Mouse (Mus musculus) layer of hippocampus, postnatal 25 days (tissue): ENCODE measurements at regions not wholly inside any gene's neighbourhood (a gene's known extent, or its start where the extent isn't known, plus 50 kb on each side); places are given as distances from the start of the nearest gene placed in this dataset.

Experiments used
- DNase-seq, 2 experiments: peaks; one replicate each; pipeline ENCODE4 v3.0.0; 2022; ENCODE audit warnings: mixed read lengths in 2 of 2, low spot score in 1 of 2; ENCODE audit errors: extremely low spot score in 1 of 2

- peak in 1 of 2 experiments; percentile 4 for DNase-seq
These were observed 418.8 kb upstream of the Tpm3-rs7 start for GRCm38 (mm10) chr14:112895561-112895960.

GRCm38 (mm10) chr14:112901171-112901570 is 413.2 kb upstream of the Tpm3-rs7 start:
- no peak for DNase-seq

DNA sequence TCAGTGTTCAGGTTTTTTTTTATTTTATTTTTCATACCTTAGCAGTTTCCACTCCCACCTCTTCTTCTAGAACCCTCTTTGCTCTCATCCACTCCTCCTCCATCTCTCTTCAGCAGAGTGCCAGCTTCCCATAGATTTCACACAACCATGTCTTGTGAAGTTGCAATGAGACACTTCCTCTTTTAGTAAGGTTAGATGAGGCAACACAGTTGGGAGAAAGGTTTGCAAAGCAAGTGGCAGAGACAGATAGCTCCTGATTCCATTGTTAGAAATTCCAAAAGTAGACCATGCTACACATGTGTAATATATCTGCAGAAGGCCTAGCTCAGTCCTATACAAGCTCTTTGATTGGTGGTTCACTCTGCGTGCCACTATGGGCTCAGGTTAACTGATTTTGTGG is 397.3 kb upstream of the Tpm3-rs7 start:
- DNase-seq = no peak
